Mouse (Mus musculus): ENCODE data around the gene Erg28.

- TF ChIP-seq GATA1 (IDR thresholded peaks at IDR 0.05; ENCODE audit: low read length) (no peak), TAL1 (IDR thresholded peaks at IDR 0.05; ENCODE audit: low read length) (no peak)
Measured at GRCm38 (mm10) chr12:85867125-85867524, 42.8 kb upstream of the Erg28 start.

Measured in erythroblast, embryonic 14.5 days (primary cell).